Mouse (Mus musculus) E14TG2a.4 (cell line): ENCODE measurements around the gene Foxp3.

ENCODE experiments used
- CTCF ChIP-seq: conservative IDR thresholded peaks from 2 replicates; pipeline ENCODE4 v1.5.1; 2014; ENCODE audit warnings: low read length
- NANOG ChIP-seq: IDR thresholded peaks from 2 replicates; pipeline ENCODE4 v1.6.1; 2014; ENCODE audit warnings: borderline replicate concordance, low read length, mixed read lengths
- POU5F1 ChIP-seq: IDR thresholded peaks from 2 replicates; pipeline ENCODE4 v1.6.1; 2014; ENCODE audit warnings: low read length, borderline replicate concordance

DNA sequence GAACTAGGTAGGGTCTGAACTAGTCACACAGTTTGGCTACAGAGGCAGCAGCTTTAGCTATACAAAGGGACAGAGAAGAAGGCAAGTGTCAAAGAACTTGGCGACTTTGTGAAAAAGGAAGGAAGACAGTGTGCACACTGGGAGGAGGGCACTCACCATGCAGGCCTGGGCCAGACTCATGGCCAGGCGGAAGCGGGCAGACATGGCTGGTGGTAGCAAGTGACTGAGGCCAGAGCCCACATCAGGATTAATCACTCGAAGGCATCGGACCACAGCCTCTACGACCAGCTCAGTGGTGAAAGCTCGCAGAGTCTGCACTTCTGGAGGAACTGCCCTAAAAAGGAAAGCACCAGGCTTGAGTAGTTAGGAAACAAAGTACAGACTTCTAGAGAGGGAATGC is 30.6 kb downstream of the Foxp3 start:
- TF ChIP-seq CTCF = no peak
- no peak for TF ChIP-seq NANOG
- no peak for TF ChIP-seq POU5F1
